17 mouse cellular contexts compared by ENCODE assay signal in genomic region chr13:97260456-97261180, GRCm38 (mm10). TPM values are rescaled to one million over a fixed set of nuclear protein-coding genes. Genes with fewer than 3 reads are reported as not detected.
DNase-seq lines count a peak whose midpoint lies in the region; ATAC-seq and TF ChIP-seq lines count a peak whose summit lies in the region.
"Had no signal": no experiment of that assay in that cellular context is flagged by ENCODE, and none has a peak within 500 bp of the region (broad histone marks: within the 10 kb centered on the region; RNA-seq: fewer than 3 reads in every experiment).

No protein-coding gene starts in this region.

- H3K27me3 ChIP-seq in hindbrain, embryonic 11.5 days (ENCODE audit: control insufficient read depth, insufficient read depth, low read length) = no peaks in the 10 kb centered on the region
- peaks cover 3% of the 10 kb centered on the region; the same call in 1 of the 2 replicates for H3K27me3 ChIP-seq in hindbrain, embryonic 12.5 days
- H3K27me3 ChIP-seq in E14TG2a.4 (ENCODE audit: insufficient read depth, low read length) (no peaks in the 10 kb centered on the region), ES-Bruce4 (ENCODE audit: control insufficient read depth, insufficient read depth, low read length, poor library complexity, severe bottlenecking) (no peaks in the 10 kb centered on the region)
- H3K27me3 ChIP-seq: embryonic facial prominence, embryonic 13.5 days; intestine, embryonic 15.5 days; neural tube, embryonic 15.5 days had no signal

- TF ChIP-seq POLR2A in ES-Bruce4 (IDR thresholded peaks at IDR 0.05; ENCODE audit: insufficient read depth, low read length) = peak; percentile 14

- peak; percentile 15; the same call in 1 of the 2 replicates for ATAC-seq in hindbrain, embryonic 11.5 days (ENCODE audit: low FRiP score)
- no peak for ATAC-seq in hindbrain, embryonic 12.5 days (ENCODE audit: low FRiP score)
- ATAC-seq: activated CD4-positive, CD25-positive, alpha-beta regulatory T cell, adult 4 months had no signal

- H3K36me3 ChIP-seq in hindbrain, embryonic 11.5 days (ENCODE audit: control insufficient read depth, insufficient read depth, low read length) = no peaks in the 10 kb centered on the region
- H3K36me3 ChIP-seq in hindbrain, embryonic 12.5 days = no peaks in the 10 kb centered on the region
- no peaks in the 10 kb centered on the region for H3K36me3 ChIP-seq in E14TG2a.4 (ENCODE audit: insufficient read depth, low read length)
- H3K36me3 ChIP-seq in ES-Bruce4 (ENCODE audit: control insufficient read depth, insufficient read depth, low read length, poor library complexity, severe bottlenecking) = no peaks in the 10 kb centered on the region
- H3K36me3 ChIP-seq: embryonic facial prominence, embryonic 13.5 days; heart, embryonic 13.5 days; intestine, embryonic 15.5 days; neural tube, embryonic 15.5 days had no signal

- no peak overlapping the region for H3K9ac ChIP-seq in hindbrain, embryonic 11.5 days (ENCODE audit: low read depth, low read length)
- no peak overlapping the region for H3K9ac ChIP-seq in hindbrain, embryonic 12.5 days
- peak overlapping the region; percentile 24 for H3K9ac ChIP-seq in ES-Bruce4 (ENCODE audit: low read depth, poor library complexity, severe bottlenecking)
- H3K9ac ChIP-seq: embryonic facial prominence, embryonic 13.5 days; heart, embryonic 13.5 days; intestine, embryonic 15.5 days; liver, embryonic 14.5 days; neural tube, embryonic 15.5 days had no signal

- 0 out of 2 replicates have a peak, but pooled peaks have one; percentile 56 for TF ChIP-seq EP300 in ES-Bruce4 (IDR thresholded peaks at IDR 0.05; ENCODE audit: insufficient read depth, low read depth, low read length)

- peaks cover 5% of the 10 kb centered on the region for H3K4me1 ChIP-seq in hindbrain, embryonic 11.5 days (replicated peaks; ENCODE audit: control insufficient read depth, insufficient read depth, low read length)
- H3K4me1 ChIP-seq in hindbrain, embryonic 12.5 days = peaks cover 42% of the 10 kb centered on the region
- peaks cover 71% of the 10 kb centered on the region for H3K4me1 ChIP-seq in E14TG2a.4 (replicated peaks; ENCODE audit: low read depth, low read length)
- H3K4me1 ChIP-seq in ES-Bruce4 (ENCODE audit: control insufficient read depth, insufficient read depth, low read length) = peaks cover 8% of the 10 kb centered on the region
- H3K4me1 ChIP-seq in brown adipose tissue, adult 24 weeks (ENCODE audit: control insufficient read depth, insufficient read depth, insufficient read length, low read length) = peaks cover 13% of the 10 kb centered on the region

- no peak overlapping the region for H3K4me2 ChIP-seq in hindbrain, embryonic 11.5 days (replicated peaks; ENCODE audit: low read depth, low read length)
- H3K4me2 ChIP-seq in hindbrain, embryonic 12.5 days (replicated peaks) = no peak overlapping the region
- H3K4me2 ChIP-seq: embryonic facial prominence, embryonic 13.5 days; heart, embryonic 13.5 days; intestine, embryonic 15.5 days; neural tube, embryonic 15.5 days had no signal

- no peak overlapping the region for H3K4me3 ChIP-seq in hindbrain, embryonic 11.5 days (ENCODE audit: low read depth, low read length)
- no peak overlapping the region for H3K4me3 ChIP-seq in hindbrain, embryonic 12.5 days
- H3K4me3 ChIP-seq in E14TG2a.4 (replicated peaks; ENCODE audit: low read length) (peak overlapping the region; percentile 43), ES-Bruce4 (ENCODE audit: low read depth, low read length) (0 out of 2 replicates have a peak overlapping the region, but pooled peaks have one; percentile 43)
- H3K4me3 ChIP-seq in brown adipose tissue, adult 24 weeks (ENCODE audit: insufficient read depth, low read depth, low read length) = no peak overlapping the region
- H3K4me3 ChIP-seq: embryonic facial prominence, embryonic 13.5 days; heart, embryonic 13.5 days; intestine, embryonic 15.5 days; neural tube, embryonic 15.5 days had no signal

- no peaks in the 10 kb centered on the region for H3K9me3 ChIP-seq in hindbrain, embryonic 11.5 days (ENCODE audit: control insufficient read depth, low read length)
- no peaks in the 10 kb centered on the region for H3K9me3 ChIP-seq in hindbrain, embryonic 12.5 days (replicated peaks)
- peaks cover 15% of the 10 kb centered on the region for H3K9me3 ChIP-seq in E14TG2a.4 (ENCODE audit: low read length)
- no peaks in the 10 kb centered on the region for H3K9me3 ChIP-seq in ES-Bruce4 (replicated peaks; ENCODE audit: control insufficient read depth, insufficient read depth, low read length, poor library complexity, severe bottlenecking)
- H3K9me3 ChIP-seq: embryonic facial prominence, embryonic 13.5 days; heart, embryonic 13.5 days; intestine, embryonic 15.5 days; neural tube, embryonic 15.5 days had no signal

- DNase-seq in hindbrain, embryonic 11.5 days (ENCODE audit: low spot score) = peak; percentile 27
- DNase-seq in adrenal gland, adult 18-20 months (ENCODE audit: low spot score in 2 of 2) = no peak
- no peak for DNase-seq in cerebellum, postnatal 25 days
- DNase-seq: cerebellum, postnatal 10 days; heart, postnatal 4 days; left cerebral cortex, postnatal 4 days had no signal

- no peak for TF ChIP-seq CTCF in E14TG2a.4 (conservative IDR thresholded peaks at IDR 0.05; ENCODE audit: low read length)
- TF ChIP-seq CTCF in ES-Bruce4 (IDR thresholded peaks at IDR 0.05; ENCODE audit: low read depth, low read length) = no peak

- WGBS in hindbrain, embryonic 11.5 days = 17% methylated on average over 8 of the region's 8 CpGs
- WGBS in hindbrain, embryonic 12.5 days = 21% methylated on average over 8 of the region's 8 CpGs

- H3K27ac ChIP-seq in hindbrain, embryonic 11.5 days (ENCODE audit: low read depth, low read length) = no peak overlapping the region
- H3K27ac ChIP-seq in hindbrain, embryonic 12.5 days = no peak overlapping the region
- peak overlapping the region; percentile 96 for H3K27ac ChIP-seq in ES-Bruce4 (ENCODE audit: insufficient read depth, low read length)
- H3K27ac ChIP-seq in brown adipose tissue, adult 24 weeks (replicated peaks; ENCODE audit: low read depth, low read length) = peak overlapping the region; percentile 68
- H3K27ac ChIP-seq: embryonic facial prominence, embryonic 13.5 days; heart, embryonic 13.5 days; intestine, embryonic 15.5 days; liver, embryonic 14.5 days; neural tube, embryonic 15.5 days; stomach, postnatal 0 days had no signal

RNA-seq across cellular contexts. Expression of gene Enc1, which starts 19.7 kb away (rescaled TPM):
- 34.8 and 45.9 TPM in 2 replicates for polyA plus RNA-seq in hindbrain, embryonic 11.5 days (2014; fragmentation: Nextera tagmentation; extraction: Ambion mirVana)
- polyA plus RNA-seq in hindbrain, embryonic 12.5 days (2016; fragmentation: Nextera tagmentation; extraction: Ambion mirVana) = 28.8 and 29.1 TPM in 2 replicates
- polyA plus RNA-seq in ES-Bruce4 (2011; ENCODE audit: insufficient read depth, insufficient read length, low read depth, missing spikeins) = 83.0 TPM in 2 replicates
- 17.6 and 27.3 TPM in 2 replicates for polyA plus RNA-seq in brown adipose tissue, adult 24 weeks (2012; ENCODE audit: insufficient read depth, insufficient read length, missing spikeins)
- total RNA-seq in adrenal gland, adult 18-20 months (2021) = 10 to 100 TPM in 1 of 2 experiments, 1 to 10 TPM in 1; 6.2 to 10.6 TPM

Comparison
In these comparisons a context has a peak if more than half of its experiments do, and no peak if none do; other contexts are left out.
1. H3K27ac ChIP-seq: peak in ES-Bruce4 (single experiment) and brown adipose tissue, adult 24 weeks (single experiment); none in hindbrain, embryonic 11.5 days (single experiment) and hindbrain, embryonic 12.5 days (single experiment).
2. H3K4me3 ChIP-seq: peak in E14TG2a.4 (single experiment) and ES-Bruce4 (single experiment); none in hindbrain, embryonic 11.5 days (single experiment), hindbrain, embryonic 12.5 days (single experiment) and brown adipose tissue, adult 24 weeks (single experiment).